Mouse (Mus musculus): ENCODE measurements at regions not wholly inside any gene's neighbourhood (a gene's known extent, or its start where the extent isn't known, plus 50 kb on each side); places are given as distances from the start of the nearest gene placed in this dataset.

DNA sequence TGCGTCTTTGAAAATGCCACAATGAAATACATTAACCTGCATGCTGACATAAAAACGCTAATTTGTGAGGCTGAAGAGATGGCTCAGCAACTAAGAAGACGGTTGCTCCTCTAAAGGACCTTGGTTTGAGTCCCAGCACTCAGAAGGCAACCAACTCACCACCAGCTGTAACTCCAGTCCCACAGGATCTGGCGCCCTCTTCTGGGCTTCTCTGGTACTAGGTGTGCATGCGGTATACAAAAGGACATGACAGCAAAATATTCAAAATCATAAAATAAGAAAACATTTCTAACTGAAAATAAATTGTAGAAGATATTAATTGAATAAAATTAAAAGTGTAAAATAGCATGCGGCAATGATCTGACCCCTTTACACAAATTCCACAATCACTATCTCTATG lies 1539.7 kb upstream of the Gulo start:
- peak; percentile 21 for DNase-seq

GRCm38 (mm10) chr14:67545036-67545435 lies 1536.0 kb upstream of the Gulo start:
- DNase-seq, result no peak

GRCm38 (mm10) chr14:67541271-67541711 lies 1532.3 kb upstream of the Gulo start:
- peak; percentile 8 for DNase-seq

GRCm38 (mm10) chr14:67538696-67539095 lies 1529.7 kb upstream of the Gulo start:
- DNase-seq, result no peak

DNA sequence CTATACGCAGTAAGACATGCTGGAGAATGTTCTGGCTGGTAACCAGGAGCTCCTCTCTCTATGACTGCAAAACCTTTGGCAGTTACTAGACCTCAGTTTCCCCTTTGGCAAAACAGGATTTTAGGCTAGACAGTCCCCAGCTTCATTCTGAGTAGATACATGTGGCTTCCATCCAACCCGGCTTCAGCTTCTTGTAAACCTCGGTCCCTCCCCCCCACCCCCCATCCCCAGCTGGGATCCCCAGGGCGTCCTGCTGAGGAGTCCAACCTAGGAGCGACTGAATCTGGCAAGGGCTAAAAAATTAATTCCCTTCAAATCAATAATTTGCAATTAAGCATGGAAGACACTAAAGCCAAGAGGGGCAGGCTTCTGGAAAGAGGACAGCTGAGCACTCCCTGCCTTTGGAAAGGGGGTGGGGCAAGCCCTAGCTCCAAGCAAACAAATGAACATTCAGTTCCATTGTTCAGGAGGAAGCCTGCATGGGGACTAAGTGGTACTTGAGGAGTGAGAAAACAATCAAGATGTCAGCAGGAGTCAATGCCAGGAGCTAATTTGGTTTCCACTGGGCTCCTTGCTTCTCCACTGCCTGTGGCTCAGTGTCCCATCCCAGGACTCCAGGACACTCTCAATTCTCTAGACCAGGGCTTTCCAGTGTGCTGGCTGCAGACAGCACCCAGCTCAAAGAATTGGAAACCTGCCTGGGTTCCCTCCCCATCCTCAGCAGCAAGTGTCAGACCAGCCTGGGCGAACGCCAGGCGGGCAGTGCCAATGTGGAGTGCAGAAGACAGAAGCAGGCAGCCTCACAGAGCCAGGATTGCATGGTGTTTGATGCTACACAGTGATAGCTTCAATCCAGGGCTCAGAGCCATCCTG lies 1528.0 kb upstream of the Gulo start:
- no peak for DNase-seq

DNA sequence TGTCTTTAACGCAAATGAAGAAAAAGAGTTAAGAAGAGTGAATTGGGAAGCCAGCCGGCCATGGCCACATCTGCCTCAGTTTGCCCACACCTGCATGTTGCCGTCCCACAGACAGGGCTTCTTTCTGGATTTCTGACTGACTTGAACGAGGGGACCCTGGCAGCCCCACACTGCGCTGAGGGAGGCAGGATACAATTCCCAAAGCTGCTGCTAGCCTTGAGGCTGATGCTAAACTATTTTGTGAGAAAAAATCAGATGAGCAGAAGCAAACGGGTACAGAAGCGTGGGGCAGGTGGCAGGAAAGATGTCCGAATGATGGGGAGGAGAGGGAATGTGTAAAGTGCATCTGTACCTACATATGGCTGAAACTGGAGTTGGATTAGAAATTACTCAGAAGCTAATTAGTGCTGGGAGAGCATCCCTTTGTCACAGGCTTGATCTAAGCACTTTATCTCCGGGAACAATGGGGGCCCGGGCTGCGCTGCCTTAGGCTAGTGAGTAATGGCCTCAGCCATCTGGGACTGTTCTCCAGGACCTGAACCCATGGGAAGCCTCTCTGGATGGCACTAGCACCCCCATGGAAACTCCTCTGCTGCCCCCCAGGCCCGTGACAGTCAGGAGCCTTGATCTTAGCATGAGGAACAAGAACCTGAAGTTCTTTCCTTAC lies 1497.9 kb upstream of the Gulo start:
- DNase-seq, result no peak

GRCm38 (mm10) chr14:67492086-67492485 lies 1483.1 kb upstream of the Gulo start:
- DNase-seq, result no peak

GRCm38 (mm10) chr14:67486676-67487075 lies 1477.7 kb upstream of the Gulo start:
- DNase-seq, result no peak

- DNase-seq, result no peak
These were observed 1476.4 kb upstream of the Gulo start for GRCm38 (mm10) chr14:67485449-67485800.

- DNase-seq, result no peak
These were observed 1475.8 kb upstream of the Gulo start for GRCm38 (mm10) chr14:67484533-67485448.

Data from kidney, postnatal 10 days (tissue).